ENCODE assay signal across 8 mouse cellular contexts in genomic region chr8:11727651-11728481, GRCm38 (mm10). TPM values are rescaled to one million over a fixed set of nuclear protein-coding genes. Genes with fewer than 3 reads are reported as not detected.
A peak's percentile ranks its signal among the peaks of the same experiment; 100 is the strongest.
DNase-seq lines count a peak whose midpoint lies in the region; ATAC-seq lines count a peak whose summit lies in the region.

Gene Arhgef7, plus strand, starts transcription at chr8:11727721.

- peak within 1 kb of the TSS; percentile 83 for H3K9ac ChIP-seq in hindbrain, embryonic 11.5 days (ENCODE audit: low read depth, low read length)
- H3K9ac ChIP-seq in lung, embryonic 16.5 days (ENCODE audit: low read length), result peak within 1 kb of the TSS; percentile 53

- ATAC-seq in hindbrain, embryonic 11.5 days (ENCODE audit: low FRiP score), result peak; percentile 91
- ATAC-seq in lung, embryonic 16.5 days (ENCODE audit: low read depth), result peak; percentile 65

- H3K4me3 ChIP-seq in hindbrain, embryonic 11.5 days (ENCODE audit: low read depth, low read length), result peak within 1 kb of the TSS; percentile 57
- peak within 1 kb of the TSS; percentile 64 for H3K4me3 ChIP-seq in lung, embryonic 16.5 days (ENCODE audit: low read length)

- H3K27ac ChIP-seq in hindbrain, embryonic 11.5 days (ENCODE audit: low read depth, low read length), result peak within 1 kb of the TSS; percentile 99
- H3K27ac ChIP-seq in lung, embryonic 16.5 days (ENCODE audit: low read length), result no peak within 1 kb of the TSS

- H3K4me2 ChIP-seq in hindbrain, embryonic 11.5 days (replicated peaks; ENCODE audit: low read depth, low read length), result peak within 1 kb of the TSS; percentile 54
- peak within 1 kb of the TSS; percentile 96 for H3K4me2 ChIP-seq in lung, embryonic 16.5 days (ENCODE audit: low read depth, low read length)

- H3K27me3 ChIP-seq in hindbrain, embryonic 11.5 days (ENCODE audit: control insufficient read depth, insufficient read depth, low read length), result peaks cover 3% of the 10 kb centered on the region; the same call in 1 of the 2 replicates
- peaks cover 62% of the 10 kb centered on the region for H3K27me3 ChIP-seq in lung, embryonic 16.5 days (ENCODE audit: control insufficient read depth, insufficient read depth, low read depth, low read length)

- WGBS in hindbrain, embryonic 11.5 days, result under 1% methylated on average over 81 of the region's 127 CpGs
- under 1% methylated on average over 96 of the region's 127 CpGs for WGBS in lung, embryonic 16.5 days

- DNase-seq in adrenal gland, adult 2 months, result peak; percentile 57
- DNase-seq in cerebellum, postnatal 10 days, result peak; percentile 95 to 97
- DNase-seq in frontal cortex, postnatal 14 days (ENCODE audit: low spot score in 2 of 2), result peak; percentile 63 to 76
- peak; percentile 89 for DNase-seq in hindbrain, embryonic 11.5 days (ENCODE audit: low spot score)
- peak; percentile 89 for DNase-seq in layer of hippocampus, adult 9-11 months
- peak; percentile 92 for DNase-seq in retina, postnatal 1 day
- DNase-seq in spleen, postnatal 4 days (ENCODE audit: low spot score in 2 of 2), result no peak

- H3K9me3 ChIP-seq in hindbrain, embryonic 11.5 days (ENCODE audit: control insufficient read depth, low read length), result no peaks in the 10 kb centered on the region
- no peaks in the 10 kb centered on the region for H3K9me3 ChIP-seq in lung, embryonic 16.5 days (ENCODE audit: control insufficient read depth, low read length)

- no peaks in the 10 kb centered on the region for H3K36me3 ChIP-seq in hindbrain, embryonic 11.5 days (ENCODE audit: control insufficient read depth, insufficient read depth, low read length)
- H3K36me3 ChIP-seq in lung, embryonic 16.5 days (ENCODE audit: control insufficient read depth, insufficient read depth, low read length), result no peaks in the 10 kb centered on the region

- H3K4me1 ChIP-seq in hindbrain, embryonic 11.5 days (replicated peaks; ENCODE audit: control insufficient read depth, insufficient read depth, low read length), result peaks cover 2% of the 10 kb centered on the region; the same call in 1 of the 2 replicates
- H3K4me1 ChIP-seq in lung, embryonic 16.5 days (replicated peaks; ENCODE audit: control insufficient read depth, insufficient read depth, low read length), result 0 out of 2 replicates have a peak, but pooled peaks cover 3% of the 10 kb centered on the region

RNA-seq across cellular contexts. Expression of gene Arhgef7, which starts in this region (rescaled TPM):
- total RNA-seq in adrenal gland, adult 2 months (2021), result 10 to 100 TPM; 39.3 to 41.8 TPM
- polyA plus RNA-seq in adrenal gland, adult 2 months (2012; rRNA removed), result 22.2 and 29.9 TPM in 2 replicates
- polyA plus RNA-seq in hindbrain, embryonic 11.5 days (2014; fragmentation: Nextera tagmentation; extraction: Ambion mirVana), result 54.3 and 57.0 TPM in 2 replicates
- 39.6 and 40.1 TPM in 2 replicates for polyA plus RNA-seq in lung, embryonic 16.5 days (2015; fragmentation: Nextera tagmentation; extraction: Ambion mirVana)

Comparison
In these comparisons a context has a peak if more than half of its experiments do, and no peak if none do; other contexts are left out.
1. DNase-seq: peak in adrenal gland, adult 2 months (single experiment), cerebellum, postnatal 10 days (2 of 2), frontal cortex, postnatal 14 days (2 of 2), hindbrain, embryonic 11.5 days (single experiment), layer of hippocampus, adult 9-11 months (single experiment) and retina, postnatal 1 day (single experiment); none in spleen, postnatal 4 days (0 of 2).